ENCODE assay signal across 50 mouse cellular contexts in genomic region chr3:122868270-122868669, GRCm38 (mm10). TPM values are rescaled to one million over a fixed set of nuclear protein-coding genes. Genes with fewer than 3 reads are reported as not detected.
"Had no signal": no experiment of that assay in that cellular context is flagged by ENCODE, and none has a peak within 500 bp of the region (broad histone marks: within the 10 kb centered on the region; RNA-seq: fewer than 3 reads in every experiment).

No protein-coding gene starts in this region.

- H3K4me1 ChIP-seq: heart, embryonic 10.5 days; heart, embryonic 12.5 days; heart, embryonic 13.5 days; heart, embryonic 15.5 days; hindbrain, embryonic 10.5 days; hindbrain, embryonic 12.5 days; hindbrain, embryonic 13.5 days; hindbrain, embryonic 15.5 days; intestine, embryonic 15.5 days; kidney, embryonic 15.5 days had no signal

- H3K27ac ChIP-seq: heart, adult 2 months; heart, embryonic 10.5 days; heart, embryonic 13.5 days; heart, embryonic 15.5 days; hindbrain, embryonic 10.5 days; hindbrain, embryonic 12.5 days; hindbrain, embryonic 13.5 days; hindbrain, embryonic 14.5 days; hindbrain, embryonic 15.5 days; hindbrain, postnatal 0 days; intestine, embryonic 15.5 days; kidney, embryonic 15.5 days; kidney, postnatal 0 days; layer of hippocampus, adult 2 months had no signal

- DNase-seq: heart, adult 2 months; heart, postnatal 10 days; heart, postnatal 14 days; heart, postnatal 36 days; heart, postnatal 4 days; kidney, adult 11 months; kidney, adult 18-20 months; kidney, adult 2 months; kidney, adult 8-10 months; kidney, adult 9 months; kidney, postnatal 10 days; kidney, postnatal 14 days; kidney, postnatal 25 days; kidney, postnatal 36 days; kidney, postnatal 4 days; layer of hippocampus, adult 9-11 months; layer of hippocampus, postnatal 36 days had no signal

- H3K9me3 ChIP-seq: heart, embryonic 10.5 days; heart, embryonic 12.5 days; heart, embryonic 13.5 days; heart, embryonic 15.5 days; hindbrain, embryonic 10.5 days; hindbrain, embryonic 12.5 days; hindbrain, embryonic 13.5 days; hindbrain, embryonic 15.5 days; intestine, embryonic 15.5 days; kidney, embryonic 15.5 days had no signal

- H3K27me3 ChIP-seq: heart, embryonic 12.5 days; heart, embryonic 13.5 days; heart, embryonic 15.5 days; hindbrain, embryonic 12.5 days; hindbrain, embryonic 13.5 days; hindbrain, embryonic 15.5 days; intestine, embryonic 15.5 days; kidney, embryonic 15.5 days had no signal

- H3K36me3 ChIP-seq: heart, embryonic 10.5 days; heart, embryonic 12.5 days; heart, embryonic 13.5 days; heart, embryonic 15.5 days; hindbrain, embryonic 10.5 days; hindbrain, embryonic 12.5 days; hindbrain, embryonic 13.5 days; hindbrain, embryonic 15.5 days; intestine, embryonic 15.5 days; kidney, embryonic 15.5 days had no signal

- H3K4me2 ChIP-seq: heart, embryonic 11.5 days; heart, embryonic 12.5 days; heart, embryonic 13.5 days; heart, embryonic 15.5 days; hindbrain, embryonic 12.5 days; hindbrain, embryonic 13.5 days; hindbrain, embryonic 14.5 days; hindbrain, embryonic 15.5 days; intestine, embryonic 15.5 days; kidney, embryonic 15.5 days had no signal

- H3K9ac ChIP-seq: heart, embryonic 12.5 days; heart, embryonic 13.5 days; heart, embryonic 15.5 days; hindbrain, embryonic 12.5 days; hindbrain, embryonic 13.5 days; hindbrain, embryonic 14.5 days; hindbrain, embryonic 15.5 days; intestine, embryonic 15.5 days; kidney, embryonic 15.5 days had no signal

- ATAC-seq: hindbrain, embryonic 16.5 days; hindbrain, postnatal 0 days; inflammation-experienced regulatory T-cells, adult 6 months; intestine, embryonic 15.5 days had no signal

- H3K4me3 ChIP-seq: heart, adult 2 months; heart, embryonic 10.5 days; heart, embryonic 12.5 days; heart, embryonic 13.5 days; heart, embryonic 15.5 days; hindbrain, embryonic 10.5 days; hindbrain, embryonic 12.5 days; hindbrain, embryonic 13.5 days; hindbrain, embryonic 15.5 days; intestine, embryonic 15.5 days; kidney, embryonic 15.5 days; layer of hippocampus, adult 2 months had no signal

RNA-seq across cellular contexts. Expression of gene Fabp2, which starts 26.6 kb away (rescaled TPM):
- total RNA-seq: heart, adult 2 months; heart, adult 8-10 months; heart, postnatal 10 days; heart, postnatal 14 days; heart, postnatal 25 days; heart, postnatal 36 days; heart, postnatal 4 days; hematopoietic stem cell, adult 5-6 weeks; hindbrain, postnatal 0 days; layer of hippocampus, adult 18-20 months; layer of hippocampus, adult 2 months; layer of hippocampus, adult 8-10 months; layer of hippocampus, postnatal 10 days; layer of hippocampus, postnatal 14 days; layer of hippocampus, postnatal 25 days; layer of hippocampus, postnatal 36 days had no signal
- polyA plus RNA-seq: heart, adult 2 months; heart, embryonic 12.5 days; heart, embryonic 13.5 days; heart, embryonic 14.5 days; heart, postnatal 0 days; hindbrain, embryonic 10.5 days; hindbrain, embryonic 11.5 days; hindbrain, embryonic 12.5 days; hindbrain, embryonic 13.5 days; hindbrain, embryonic 14.5 days; hindbrain, embryonic 15.5 days; hindbrain, embryonic 16.5 days; hindbrain, postnatal 0 days; inflammation-experienced regulatory T-cells, adult 6 months; kidney, adult 2 months; kidney, embryonic 14.5 days had no signal

RNA-seq across cellular contexts. Expression of gene Gm10959, which starts 50.9 kb away (rescaled TPM):
- total RNA-seq: heart, adult 2 months; heart, adult 8-10 months; heart, postnatal 10 days; heart, postnatal 14 days; heart, postnatal 25 days; heart, postnatal 36 days; heart, postnatal 4 days; hematopoietic stem cell, adult 5-6 weeks; hindbrain, postnatal 0 days; layer of hippocampus, adult 18-20 months; layer of hippocampus, adult 2 months; layer of hippocampus, adult 8-10 months; layer of hippocampus, postnatal 10 days; layer of hippocampus, postnatal 14 days; layer of hippocampus, postnatal 25 days; layer of hippocampus, postnatal 36 days had no signal
- polyA plus RNA-seq: heart, adult 2 months; heart, embryonic 10.5 days; heart, embryonic 11.5 days; heart, embryonic 12.5 days; heart, embryonic 13.5 days; heart, embryonic 14.5 days; heart, embryonic 15.5 days; heart, embryonic 16.5 days; heart, postnatal 0 days; hindbrain, embryonic 10.5 days; hindbrain, embryonic 11.5 days; hindbrain, embryonic 12.5 days; hindbrain, embryonic 13.5 days; hindbrain, embryonic 14.5 days; hindbrain, embryonic 15.5 days; hindbrain, embryonic 16.5 days; hindbrain, postnatal 0 days; inflammation-experienced regulatory T-cells, adult 6 months; intestine, embryonic 14.5 days; intestine, embryonic 15.5 days; kidney, adult 2 months; kidney, embryonic 14.5 days; kidney, embryonic 15.5 days; kidney, embryonic 16.5 days; kidney, postnatal 0 days; large intestine, adult 2 months had no signal
